Mouse (Mus musculus) macrophage (primary cell): ENCODE results near the gene Retreg3. TPM values are rescaled to one million over a fixed set of nuclear protein-coding genes. Genes with fewer than 3 reads are reported as not detected.

Source experiments
- H3K27ac ChIP-seq: fragments of 350-480 bp; formaldehyde crosslinking; 2 replicates; pipeline ENCODE4 v1.9.0; 2021
- H3K36me3 ChIP-seq: fragments of 350-480 bp; formaldehyde crosslinking; 2 replicates; pipeline ENCODE4 v1.9.0; 2021; ENCODE audit errors: inconsistent target
- H3K4me3 ChIP-seq: fragments of 350-480 bp; formaldehyde crosslinking; 2 replicates; pipeline ENCODE4 v1.9.0; 2021; ENCODE audit errors: inconsistent target
- H3K79me2 ChIP-seq: fragments of 350-480 bp; formaldehyde crosslinking; 2 replicates; pipeline ENCODE4 v1.9.0; 2021; ENCODE audit errors: inconsistent target
- WGBS: methylation state at CpG from one replicate; pipeline ENCODE4 v1.1.7; 2026; ENCODE audit warnings: inconsistent platforms; ENCODE audit not compliant: missing documents; 5-methylcytosine and 5-hydroxymethylcytosine counted together
- polyA plus RNA-seq: library from polyadenylated mRNA; stranded (reverse); fragments of 250-400 nt; gene quantifications from 3 replicates; pipeline ENCODE4 v1.2.4, GENCODE M21; 2018; ENCODE audit warnings: inconsistent platforms

Retreg3 gene
- polyA plus RNA-seq, 1 experiment from 2014 or later: 38.2 TPM

GRCm38 (mm10) chr11:101084811-101085210 lies 34.9 kb downstream of the Retreg3 start:
- Histone ChIP-seq H3K27ac (no peak overlapping the region), H3K36me3 (peaks cover 4% of the 10 kb centered on the region), H3K79me2 (peaks cover 15% of the 10 kb centered on the region), H3K4me3 (no peak overlapping the region)
- WGBS: 94% methylated on average over 12 of the region's 12 CpGs

- H3K4me3 ChIP-seq: no peak overlapping the region
- peaks cover 15% of the 10 kb centered on the region for H3K79me2 ChIP-seq
- 91% methylated on average over 14 of the region's 14 CpGs for WGBS
- H3K36me3 ChIP-seq: no peaks in the 10 kb centered on the region; the same call in 1 of the 2 replicates
- no peak overlapping the region for H3K27ac ChIP-seq
Measured at GRCm38 (mm10) chr11:101084246-101084645, 35.4 kb downstream of the Retreg3 start.

- Histone ChIP-seq H3K79me2 (peaks cover 10% of the 10 kb centered on the region), H3K4me3 (peak overlapping the region; percentile 95), H3K27ac (peak overlapping the region; percentile 90), H3K36me3 (no peaks in the 10 kb centered on the region)
- 11% methylated on average over 19 of the region's 19 CpGs for WGBS
Measured at GRCm38 (mm10) chr11:101083083-101083697, 36.5 kb downstream of the Retreg3 start.

GRCm38 (mm10) chr11:101082208-101083082 lies 37.2 kb downstream of the Retreg3 start, which contains the start of gene Coasy:
Coasy (plus strand) TSS chr11:101082565.
- under 1% methylated on average over 50 of the region's 51 CpGs for WGBS
- Histone ChIP-seq H3K27ac (peak within 1 kb of the TSS; percentile 90), H3K79me2 (peaks cover 3% of the 10 kb centered on the region), H3K36me3 (0 out of 2 replicates have a peak, but pooled peaks cover under 1% of the 10 kb centered on the region), H3K4me3 (peak within 1 kb of the TSS; percentile 95)

- Histone ChIP-seq H3K27ac (peak overlapping the region; percentile 90), H3K36me3 (peaks cover 8% of the 10 kb centered on the region; the same call in 1 of the 2 replicates), H3K4me3 (peak overlapping the region; percentile 95), H3K79me2 (no peaks in the 10 kb centered on the region; the same call in 1 of the 2 replicates)
- WGBS: 18% methylated on average over 10 of the region's 10 CpGs
Measured at GRCm38 (mm10) chr11:101081659-101082058, 38.0 kb downstream of the Retreg3 start.

GRCm38 (mm10) chr11:101080421-101080820 lies 39.3 kb downstream of the Retreg3 start:
- H3K36me3 ChIP-seq: peaks cover 17% of the 10 kb centered on the region; the same call in 1 of the 2 replicates
- WGBS: 91% methylated on average over 5 of the region's 5 CpGs
- H3K27ac ChIP-seq: no peak overlapping the region
- no peaks in the 10 kb centered on the region; the same call in 1 of the 2 replicates for H3K79me2 ChIP-seq
- H3K4me3 ChIP-seq: no peak overlapping the region

GRCm38 (mm10) chr11:101079746-101080145 lies 39.9 kb downstream of the Retreg3 start:
- Histone ChIP-seq H3K79me2 (no peaks in the 10 kb centered on the region; the same call in 1 of the 2 replicates), H3K36me3 (peaks cover 21% of the 10 kb centered on the region; the same call in 1 of the 2 replicates), H3K27ac (no peak overlapping the region), H3K4me3 (no peak overlapping the region)
- WGBS: 41% methylated on average over 25 of the region's 27 CpGs

- no peak within 1 kb of the TSS for H3K4me3 ChIP-seq
Measured at GRCm38 (mm10) chr11:101078121-101078520, 41.6 kb downstream of the Retreg3 start, which contains the start of gene Hsd17b1. Hsd17b1 (plus strand) TSS chr11:101078411.

GRCm38 (mm10) chr11:101071810-101072428 lies 47.8 kb downstream of the Retreg3 start:
- H3K4me3 ChIP-seq: no peak overlapping the region
- H3K36me3 ChIP-seq: peaks cover 46% of the 10 kb centered on the region; the same call in 1 of the 2 replicates
- no peak overlapping the region for H3K27ac ChIP-seq
- 96% methylated on average over 12 of the region's 14 CpGs for WGBS
- peaks cover 17% of the 10 kb centered on the region; the same call in 1 of the 2 replicates for H3K79me2 ChIP-seq

More at GRCm38 (mm10) chr11:101078121-101078520, 41.6 kb downstream of the Retreg3 start, which contains the start of gene Hsd17b1:
- H3K36me3 ChIP-seq: peaks cover 38% of the 10 kb centered on the region; the same call in 1 of the 2 replicates
- no peak within 1 kb of the TSS for H3K27ac ChIP-seq
- H3K79me2 ChIP-seq: no peaks in the 10 kb centered on the region; the same call in 1 of the 2 replicates
- WGBS: 91% methylated on average over 9 of the region's 9 CpGs

GRCm38 (mm10) chr11:101070987-101071386 lies 48.7 kb downstream of the Retreg3 start:
- peak overlapping the region; percentile 70 for H3K4me3 ChIP-seq
- H3K79me2 ChIP-seq: peaks cover 17% of the 10 kb centered on the region; the same call in 1 of the 2 replicates
- WGBS: 83% methylated on average over 6 of the region's 6 CpGs
- H3K36me3 ChIP-seq: peaks cover 37% of the 10 kb centered on the region; the same call in 1 of the 2 replicates
- H3K27ac ChIP-seq: peak overlapping the region; percentile 65

GRCm38 (mm10) chr11:101070189-101070527 lies 49.5 kb downstream of the Retreg3 start:
- WGBS: under 1% methylated on average over 36 of the region's 36 CpGs
- Histone ChIP-seq H3K36me3 (peaks cover 34% of the 10 kb centered on the region; the same call in 1 of the 2 replicates), H3K27ac (peak overlapping the region; percentile 65), H3K4me3 (peak overlapping the region; percentile 70), H3K79me2 (peaks cover 17% of the 10 kb centered on the region; the same call in 1 of the 2 replicates)

- H3K36me3 ChIP-seq: peaks cover 29% of the 10 kb centered on the region; the same call in 1 of the 2 replicates
- peaks cover 17% of the 10 kb centered on the region; the same call in 1 of the 2 replicates for H3K79me2 ChIP-seq
- WGBS: 6% methylated on average over 32 of the region's 35 CpGs
- peak within 1 kb of the TSS; percentile 79 for H3K27ac ChIP-seq
- H3K4me3 ChIP-seq: peak within 1 kb of the TSS; percentile 70
Measured at GRCm38 (mm10) chr11:101069391-101070188, 50.1 kb downstream of the Retreg3 start, which contains the start of gene Naglu. Naglu (plus strand) TSS chr11:101070012.
